Mouse (Mus musculus) forebrain, embryonic 16.5 days (tissue): ENCODE measurements around the gene Gsg1l. TPM values are rescaled to one million over a fixed set of nuclear protein-coding genes. Genes with fewer than 3 reads are reported as not detected.

Source experiments
- ATAC-seq: fragments of 200-750 bp; cut with Nextera tagmentation; 2 replicates; pipeline ENCODE4 v1.8.0; 2017; ENCODE audit warnings: mild to moderate bottlenecking, moderate library complexity
- H3K27ac ChIP-seq: fragments of 300-500 bp; sonication (generic); 2 replicates; pipeline ENCODE4 v1.5.1; 2014; ENCODE audit warnings: low read length, control low read depth
- H3K27me3 ChIP-seq: fragments of 300-500 bp; sonication (generic); replicated peaks from 2 replicates; pipeline ENCODE4 v1.6.1; 2014; ENCODE audit warnings: low read length; ENCODE audit not compliant: control insufficient read depth, insufficient read depth
- H3K36me3 ChIP-seq: fragments of 300-500 bp; sonication (generic); 2 replicates; pipeline ENCODE4 v1.6.1; 2014; ENCODE audit not compliant: control insufficient read depth, insufficient read depth
- H3K4me1 ChIP-seq: fragments of 300-500 bp; sonication (generic); replicated peaks from 2 replicates; pipeline ENCODE4 v1.6.1; 2014; ENCODE audit warnings: low read length; ENCODE audit not compliant: control insufficient read depth, insufficient read depth
- H3K4me2 ChIP-seq: fragments of 300-500 bp; sonication (generic); 2 replicates; pipeline ENCODE4 v1.6.1; 2014; ENCODE audit warnings: mild to moderate bottlenecking, low read length, control low read depth
- H3K4me3 ChIP-seq: fragments of 300-500 bp; sonication (generic); replicated peaks from 2 replicates; pipeline ENCODE4 v1.5.1; 2014; ENCODE audit warnings: mild to moderate bottlenecking, low read length, control low read depth
- H3K9ac ChIP-seq: fragments of 300-500 bp; sonication (generic); replicated peaks from 2 replicates; pipeline ENCODE4 v1.6.1; 2014; ENCODE audit warnings: low read depth, low read length, control low read depth
- H3K9me3 ChIP-seq: fragments of 300-500 bp; sonication (generic); 2 replicates; pipeline ENCODE4 v1.6.1; 2016; ENCODE audit warnings: low read length; ENCODE audit not compliant: control insufficient read depth
- WGBS: fragments of 180-500 bp; shearing (Covaris S2); extraction: QIAGEN DNeasy Blood & Tissue Kit; methylation state at CpG from one replicate; pipeline ENCODE4 v1.1.7; 2014; 5-methylcytosine and 5-hydroxymethylcytosine counted together
- polyA plus RNA-seq: library from polyadenylated mRNA; unstranded; fragments of >200 nt; fragmentation: Nextera tagmentation; extraction: Ambion mirVana; gene quantifications from 2 replicates; pipeline ENCODE4 v1.2.1, GENCODE M21; 2015

Gsg1l gene
- polyA plus RNA-seq, 1 experiment from 2014 or later: 6.1 TPM

DNA sequence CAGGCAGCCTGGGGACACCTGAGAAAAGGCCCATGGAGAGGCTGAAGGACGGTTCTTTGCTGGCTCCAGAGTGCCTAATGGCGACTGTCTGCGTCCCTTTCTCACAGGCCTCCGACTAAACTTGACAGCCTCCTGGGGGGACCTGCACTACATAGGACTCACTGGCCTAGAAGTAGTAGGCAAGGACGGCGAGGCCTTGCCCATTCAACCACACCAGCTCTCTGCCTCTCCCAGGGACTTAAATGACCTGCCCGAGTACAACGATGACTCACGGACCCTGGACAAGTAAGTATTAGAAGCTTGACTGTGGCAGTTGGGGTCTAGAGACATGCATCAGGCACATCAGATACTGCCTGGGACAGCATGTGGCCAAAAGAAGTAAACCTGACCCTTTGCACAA is 221.8 kb downstream of the Gsg1l start:
- no peak for ATAC-seq
- no peak overlapping the region for H3K4me2 ChIP-seq
- H3K4me3 ChIP-seq: no peak overlapping the region
- no peaks in the 10 kb centered on the region for H3K36me3 ChIP-seq
- no peak overlapping the region for H3K27ac ChIP-seq
- H3K9ac ChIP-seq: no peak overlapping the region
- 94% methylated on average over 9 of the region's 9 CpGs for WGBS
- H3K4me1 ChIP-seq: no peaks in the 10 kb centered on the region
- H3K27me3 ChIP-seq: no peaks in the 10 kb centered on the region
- H3K9me3 ChIP-seq: no peaks in the 10 kb centered on the region

DNA sequence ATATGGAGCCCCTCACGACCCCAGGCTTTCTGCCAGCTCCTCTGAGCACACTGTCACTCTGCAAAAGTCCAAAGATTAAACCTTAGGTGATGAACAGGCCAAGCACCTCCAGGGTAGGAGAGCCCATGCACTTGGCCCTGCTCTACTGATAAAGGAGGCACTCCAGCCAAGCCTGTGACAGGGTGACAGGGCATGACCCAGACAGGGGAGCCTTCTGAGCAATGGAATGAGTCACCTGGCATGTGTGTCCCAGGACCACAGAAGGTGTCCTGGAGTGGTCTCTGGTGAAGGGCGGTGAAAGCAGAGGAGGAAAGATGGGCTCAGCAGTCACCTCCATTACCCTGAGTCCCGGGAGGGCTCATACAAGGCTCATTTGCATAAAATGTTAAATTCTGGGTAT is 222.6 kb downstream of the Gsg1l start:
- no peaks in the 10 kb centered on the region for H3K27me3 ChIP-seq
- no peak overlapping the region for H3K9ac ChIP-seq
- H3K36me3 ChIP-seq: no peaks in the 10 kb centered on the region; the same call in 1 of the 2 replicates
- no peaks in the 10 kb centered on the region for H3K4me1 ChIP-seq
- H3K4me2 ChIP-seq: no peak overlapping the region
- H3K4me3 ChIP-seq: no peak overlapping the region
- no peak for ATAC-seq
- H3K27ac ChIP-seq: no peak overlapping the region
- WGBS: 74% methylated on average over 3 of the region's 3 CpGs
- no peaks in the 10 kb centered on the region for H3K9me3 ChIP-seq

DNA sequence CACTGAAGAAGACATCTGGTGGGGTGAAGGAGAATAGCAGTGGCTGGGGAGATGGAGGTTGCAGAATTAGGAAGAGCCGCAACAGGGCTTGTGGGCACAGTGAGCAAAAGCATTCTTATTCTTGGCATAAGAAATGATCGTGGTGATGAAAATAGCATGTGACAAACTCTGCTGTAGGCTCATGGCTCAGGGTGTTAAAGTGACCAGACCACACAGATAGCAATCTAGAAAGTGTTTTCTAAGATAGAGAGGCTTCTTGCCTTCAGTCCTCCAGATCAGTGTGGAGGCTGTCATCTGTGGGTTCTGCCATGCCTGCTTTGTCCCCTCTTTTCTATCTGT is 234.7 kb downstream of the Gsg1l start:
- H3K9me3 ChIP-seq: no peaks in the 10 kb centered on the region
- 82% methylated on average over 2 of the region's 2 CpGs for WGBS
- H3K4me2 ChIP-seq: no peak overlapping the region
- ATAC-seq: no peak
- H3K27me3 ChIP-seq: no peaks in the 10 kb centered on the region
- no peak overlapping the region for H3K4me3 ChIP-seq
- 0 out of 2 replicates have a peak, but pooled peaks cover 3% of the 10 kb centered on the region for H3K36me3 ChIP-seq
- H3K27ac ChIP-seq: peak overlapping the region; percentile 68
- no peak overlapping the region for H3K9ac ChIP-seq
- peaks cover 15% of the 10 kb centered on the region for H3K4me1 ChIP-seq

DNA sequence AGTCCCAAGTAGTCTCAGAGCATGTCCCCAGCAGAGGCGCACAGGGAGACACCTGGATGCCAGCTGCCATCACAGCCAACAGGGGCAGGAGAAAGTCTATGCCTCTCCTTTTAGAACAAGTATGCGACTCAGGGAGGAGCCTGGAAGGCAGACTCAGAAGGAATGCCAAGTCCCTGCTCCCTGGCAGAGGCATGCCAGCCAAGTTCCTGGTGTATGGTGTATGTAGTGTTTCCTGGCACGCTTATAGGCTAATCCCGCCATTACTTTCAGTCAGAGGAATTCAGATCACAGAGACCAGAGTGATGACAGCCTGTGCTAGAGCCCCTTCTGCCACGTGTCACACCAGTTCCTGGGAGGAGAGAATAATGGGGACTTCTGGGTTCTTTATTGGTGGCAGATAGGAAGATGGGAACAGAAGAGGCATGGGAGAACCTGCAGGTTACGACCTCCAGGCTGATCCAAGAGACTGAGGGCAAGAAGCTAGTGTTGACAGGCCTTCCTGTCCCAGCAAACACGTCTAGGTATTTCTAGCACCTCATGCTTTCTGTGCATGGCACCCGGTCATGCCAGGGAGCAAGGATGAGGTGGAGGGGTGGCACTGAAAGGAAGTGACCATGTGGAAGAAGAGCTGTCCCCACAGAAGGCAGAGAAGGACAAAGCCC is 235.2 kb downstream of the Gsg1l start:
- no peak overlapping the region for H3K9ac ChIP-seq
- H3K27ac ChIP-seq: peak overlapping the region; percentile 68
- no peaks in the 10 kb centered on the region for H3K9me3 ChIP-seq
- peaks cover 15% of the 10 kb centered on the region for H3K4me1 ChIP-seq
- no peak overlapping the region for H3K4me3 ChIP-seq
- WGBS: 55% methylated on average over 8 of the region's 8 CpGs
- H3K27me3 ChIP-seq: no peaks in the 10 kb centered on the region
- no peak overlapping the region for H3K4me2 ChIP-seq
- peak; percentile 91 for ATAC-seq
- H3K36me3 ChIP-seq: 0 out of 2 replicates have a peak, but pooled peaks cover 3% of the 10 kb centered on the region

DNA sequence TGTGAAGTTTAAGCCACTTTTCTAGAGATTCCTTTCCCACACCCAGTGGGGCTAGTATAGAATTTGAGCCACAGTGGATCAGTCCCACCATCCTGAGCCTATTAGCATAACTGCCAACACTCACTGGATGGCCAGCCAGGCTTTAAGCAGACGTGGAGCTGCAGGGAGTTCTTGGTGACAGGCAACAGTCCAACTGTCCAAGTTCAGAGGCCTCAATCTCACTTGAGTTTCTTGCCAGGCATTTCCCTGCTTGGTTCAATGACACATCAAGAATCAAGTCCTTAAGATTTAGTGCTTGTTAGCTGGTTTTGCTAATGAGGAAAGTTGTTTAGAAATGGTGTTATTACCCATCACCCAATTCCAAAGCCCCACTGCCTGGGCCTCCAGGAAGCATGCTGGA is 236.6 kb downstream of the Gsg1l start:
- no peak; the same call in 1 of the 2 replicates for ATAC-seq
- Histone ChIP-seq H3K4me1 (peaks cover 15% of the 10 kb centered on the region), H3K4me2 (no peak overlapping the region), H3K9ac (no peak overlapping the region), H3K27ac (no peak overlapping the region), H3K36me3 (no peaks in the 10 kb centered on the region), H3K4me3 (no peak overlapping the region), H3K9me3 (no peaks in the 10 kb centered on the region), H3K27me3 (no peaks in the 10 kb centered on the region)
- WGBS: 19% methylated on average over 1 of the region's 1 CpGs

DNA sequence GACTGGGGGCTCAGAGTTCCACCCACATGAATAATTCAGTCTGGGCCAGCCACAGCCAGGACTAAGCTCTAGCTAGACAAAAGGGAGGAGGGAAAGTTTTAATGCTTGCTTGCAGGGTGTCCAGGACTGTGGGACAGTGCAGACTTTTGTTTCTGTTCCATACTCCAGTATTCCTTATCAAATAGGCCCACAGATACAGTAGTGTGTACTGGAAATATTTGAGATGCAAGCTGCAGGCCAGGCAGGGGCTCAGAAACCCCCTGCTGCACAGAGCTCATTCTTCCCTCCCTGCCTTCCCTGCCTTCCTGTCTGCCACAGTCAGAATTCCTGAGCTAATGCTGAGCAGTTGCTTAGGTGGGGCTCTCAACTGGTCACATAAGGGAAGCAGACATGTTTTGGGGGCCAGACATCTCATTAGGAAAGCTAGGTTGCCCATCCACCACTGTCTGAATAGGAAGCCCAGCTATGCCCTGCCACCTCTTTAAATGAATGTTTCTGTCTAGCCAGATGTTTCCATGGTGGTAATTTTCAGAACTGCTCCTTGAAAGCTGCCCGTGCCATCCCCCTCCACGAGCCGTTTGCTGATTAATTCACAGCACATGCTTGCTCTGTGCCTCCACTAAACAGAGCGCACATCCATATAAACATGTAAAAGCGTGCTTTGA is 244.0 kb downstream of the Gsg1l start:
- peak; percentile 63; the same call in 1 of the 2 replicates for ATAC-seq
- H3K9me3 ChIP-seq: no peaks in the 10 kb centered on the region
- H3K27me3 ChIP-seq: no peaks in the 10 kb centered on the region
- peak overlapping the region; percentile 33; the same call in 1 of the 2 replicates for H3K9ac ChIP-seq
- H3K4me2 ChIP-seq: no peak overlapping the region
- H3K27ac ChIP-seq: peak overlapping the region; percentile 56
- H3K36me3 ChIP-seq: no peaks in the 10 kb centered on the region
- peaks cover 15% of the 10 kb centered on the region for H3K4me1 ChIP-seq
- H3K4me3 ChIP-seq: no peak overlapping the region
- WGBS: 16% methylated on average over 5 of the region's 5 CpGs

DNA sequence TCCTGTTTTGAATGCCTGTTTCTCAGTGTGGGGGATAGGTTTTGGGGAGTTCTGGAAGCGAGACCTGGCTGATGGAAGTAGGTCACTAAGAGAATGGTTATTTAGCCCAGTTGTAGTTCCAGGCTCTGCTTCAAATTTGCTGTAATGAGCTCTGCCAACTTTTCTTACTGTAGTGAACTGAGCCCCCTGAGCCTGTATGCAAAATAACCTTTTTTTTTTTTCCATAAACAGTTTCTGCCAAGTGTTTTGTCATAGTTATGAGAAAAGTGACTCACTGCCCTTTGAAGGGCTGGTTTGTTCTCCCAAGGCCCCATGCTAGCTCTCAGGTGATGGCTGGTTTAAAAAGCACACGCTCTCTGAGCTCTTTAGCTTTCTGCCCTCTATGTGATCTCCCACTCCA is 248.7 kb downstream of the Gsg1l start:
- WGBS: 70% methylated on average over 2 of the region's 2 CpGs
- Histone ChIP-seq H3K4me2 (no peak overlapping the region), H3K9ac (no peak overlapping the region), H3K9me3 (no peaks in the 10 kb centered on the region), H3K36me3 (no peaks in the 10 kb centered on the region), H3K4me1 (peaks cover 24% of the 10 kb centered on the region), H3K27me3 (no peaks in the 10 kb centered on the region), H3K4me3 (no peak overlapping the region), H3K27ac (no peak overlapping the region)
- no peak for ATAC-seq

DNA sequence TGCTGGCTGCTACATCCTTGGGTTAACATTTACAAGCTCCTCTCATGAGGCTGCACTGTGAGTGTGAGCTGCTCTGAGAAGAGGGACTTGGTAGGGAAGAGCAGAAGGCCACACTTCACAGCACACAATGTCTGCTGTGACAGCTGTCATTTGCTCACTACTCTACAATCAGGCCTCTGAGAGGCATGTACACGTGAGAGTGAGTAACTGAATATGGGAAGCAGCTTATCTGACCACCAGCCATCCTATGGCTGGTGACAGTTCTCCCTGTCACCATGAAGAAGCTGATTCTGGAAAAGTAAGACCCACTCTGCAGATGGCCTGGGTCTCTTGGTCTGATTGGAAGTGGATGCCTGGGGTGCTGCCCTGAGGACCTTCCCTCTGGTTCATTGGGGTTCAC is 249.4 kb downstream of the Gsg1l start:
- Histone ChIP-seq H3K27me3 (no peaks in the 10 kb centered on the region), H3K36me3 (no peaks in the 10 kb centered on the region), H3K4me1 (peaks cover 24% of the 10 kb centered on the region), H3K27ac (no peak overlapping the region), H3K4me3 (no peak overlapping the region), H3K9me3 (no peaks in the 10 kb centered on the region), H3K9ac (no peak overlapping the region), H3K4me2 (no peak overlapping the region)
- ATAC-seq: no peak
- 57% methylated on average over 1 of the region's 1 CpGs for WGBS

DNA sequence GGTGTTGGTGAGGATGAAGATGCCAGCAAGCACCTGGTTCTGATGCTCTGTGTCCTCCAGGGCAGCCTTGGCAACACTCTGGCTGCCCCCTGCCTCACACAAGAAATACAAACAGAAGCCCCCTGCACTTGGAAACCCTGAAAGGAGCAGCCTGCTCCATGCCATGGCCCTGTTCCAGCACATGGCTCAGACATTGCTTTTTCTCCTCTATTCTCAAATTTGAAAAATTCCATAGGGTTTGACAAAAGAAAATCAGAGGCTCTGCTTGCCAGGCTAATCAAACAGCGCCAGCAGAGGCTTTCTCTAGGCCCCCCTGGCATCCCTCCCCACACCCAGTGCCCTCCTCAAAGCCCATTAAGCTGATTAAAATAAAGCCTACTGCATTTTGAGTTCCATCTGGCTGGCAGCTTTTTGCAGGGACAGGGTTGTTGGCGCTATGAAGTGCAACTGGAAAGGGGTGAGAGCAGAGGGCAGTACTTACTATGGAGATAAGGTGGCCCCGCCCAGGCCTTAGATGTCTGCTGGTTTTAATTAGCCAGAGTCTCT is 253.0 kb downstream of the Gsg1l start:
- WGBS: 13% methylated on average over 3 of the region's 3 CpGs
- peak; percentile 89 for ATAC-seq
- H3K27me3 ChIP-seq: no peaks in the 10 kb centered on the region

More for the DNA sequence above, 253.0 kb downstream of the Gsg1l start:
- Histone ChIP-seq H3K4me3 (no peak overlapping the region), H3K4me1 (peaks cover 31% of the 10 kb centered on the region), H3K9me3 (no peaks in the 10 kb centered on the region), H3K27ac (peak overlapping the region; percentile 46), H3K4me2 (no peak overlapping the region), H3K36me3 (no peaks in the 10 kb centered on the region), H3K9ac (no peak overlapping the region)
